Mouse (Mus musculus): ENCODE results near the gene Foxf1. TPM values are rescaled to one million over a fixed set of nuclear protein-coding genes. Genes with fewer than 3 reads are reported as not detected.

Foxf1 gene
- total RNA-seq, 2 experiments from 2014 or later, result not detected

GRCm38 (mm10) chr8:121127756-121128375, 43.7 kb downstream of the Foxf1 start, which contains the start of gene Foxl1:
Foxl1 (plus strand) TSS chr8:121127940.
- ATAC-seq (replicated peaks; ENCODE audit: poor library complexity, severe bottlenecking), result no peak

- no peak for ATAC-seq (replicated peaks; ENCODE audit: poor library complexity, severe bottlenecking)
These were observed 44.5 kb downstream of the Foxf1 start for GRCm38 (mm10) chr8:121128531-121129264.

GRCm38 (mm10) chr8:121129265-121129940, 45.2 kb downstream of the Foxf1 start:
- ATAC-seq (replicated peaks; ENCODE audit: poor library complexity, severe bottlenecking), result no peak

GRCm38 (mm10) chr8:121130522-121130921, 46.3 kb downstream of the Foxf1 start:
- 0 out of 2 replicates have a peak, but pooled peaks have one; percentile 41 for ATAC-seq (replicated peaks; ENCODE audit: poor library complexity, severe bottlenecking)

- no peak for ATAC-seq (replicated peaks; ENCODE audit: poor library complexity, severe bottlenecking)
These were observed 48.9 kb downstream of the Foxf1 start for GRCm38 (mm10) chr8:121132961-121133513.

GRCm38 (mm10) chr8:121134102-121134501, 49.9 kb downstream of the Foxf1 start:
- ATAC-seq (replicated peaks; ENCODE audit: poor library complexity, severe bottlenecking), result no peak

- no peak for ATAC-seq (replicated peaks; ENCODE audit: poor library complexity, severe bottlenecking)
These were observed 50.3 kb downstream of the Foxf1 start for GRCm38 (mm10) chr8:121134512-121134911.

- no peak for ATAC-seq (replicated peaks; ENCODE audit: poor library complexity, severe bottlenecking)
These were observed 52.7 kb downstream of the Foxf1 start for GRCm38 (mm10) chr8:121136856-121137255.

Other genes with a start within 250 kb of the Foxf1 start
- gene Mthfsd, start 24.0 kb downstream of the Foxf1 start, total RNA-seq (2014; fragmentation: Nextera tagmentation), result 38.9 and 45.1 TPM in 2 replicates
- 14.9 and 16.4 TPM in 2 replicates for gene Mthfsd, start 24.0 kb downstream of the Foxf1 start, total RNA-seq (2017)
- gene Foxc2, start 31.8 kb downstream of the Foxf1 start, total RNA-seq (2014; fragmentation: Nextera tagmentation), result not detected in 2 replicates
- not detected in 2 replicates for gene Foxc2, start 31.8 kb downstream of the Foxf1 start, total RNA-seq (2017)
- not detected in 2 replicates for gene Foxl1, start 43.6 kb downstream of the Foxf1 start, total RNA-seq (2014; fragmentation: Nextera tagmentation)
- gene Foxl1, start 43.6 kb downstream of the Foxf1 start, total RNA-seq (2017), result not detected in 2 replicates

All from granulocyte monocyte progenitor cell, adult 5-6 weeks (primary cell).